Mouse (Mus musculus) lung, postnatal 4 days (tissue): ENCODE measurements around the gene Dact1.
A peak's percentile ranks its signal among the peaks of the same experiment; 100 is the strongest.

Experiments used
- DNase-seq, 2 experiments: peaks; one replicate each; pipeline ENCODE4 v3.0.0; 2021

The Dact1 gene

DNA sequence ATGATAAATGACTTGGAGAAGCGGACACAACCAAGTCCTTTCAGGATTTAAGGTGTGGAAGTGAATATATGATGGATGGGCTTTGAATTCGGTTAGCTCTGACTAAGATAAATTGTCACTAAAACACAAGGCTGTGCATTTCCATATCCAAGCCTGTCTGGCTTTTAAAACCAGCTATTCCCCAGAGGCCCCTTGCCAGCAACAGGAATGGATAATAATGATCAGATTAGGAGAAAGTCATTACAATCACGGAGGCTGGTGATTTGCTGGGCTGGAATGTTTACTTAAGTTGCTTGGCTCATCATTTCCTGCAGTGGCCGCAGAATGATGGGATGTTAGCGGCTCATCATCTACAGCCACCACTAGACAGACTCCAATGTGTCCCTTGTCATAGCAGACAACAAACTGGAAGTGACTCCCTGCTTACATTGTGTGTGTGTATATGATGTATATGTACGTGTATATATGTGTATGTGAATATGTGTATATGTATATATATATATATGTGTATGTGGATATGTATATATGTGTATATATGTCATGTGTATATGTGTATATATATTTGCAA is 28.3 kb downstream of the Dact1 start:
- DNase-seq: no peak

DNA sequence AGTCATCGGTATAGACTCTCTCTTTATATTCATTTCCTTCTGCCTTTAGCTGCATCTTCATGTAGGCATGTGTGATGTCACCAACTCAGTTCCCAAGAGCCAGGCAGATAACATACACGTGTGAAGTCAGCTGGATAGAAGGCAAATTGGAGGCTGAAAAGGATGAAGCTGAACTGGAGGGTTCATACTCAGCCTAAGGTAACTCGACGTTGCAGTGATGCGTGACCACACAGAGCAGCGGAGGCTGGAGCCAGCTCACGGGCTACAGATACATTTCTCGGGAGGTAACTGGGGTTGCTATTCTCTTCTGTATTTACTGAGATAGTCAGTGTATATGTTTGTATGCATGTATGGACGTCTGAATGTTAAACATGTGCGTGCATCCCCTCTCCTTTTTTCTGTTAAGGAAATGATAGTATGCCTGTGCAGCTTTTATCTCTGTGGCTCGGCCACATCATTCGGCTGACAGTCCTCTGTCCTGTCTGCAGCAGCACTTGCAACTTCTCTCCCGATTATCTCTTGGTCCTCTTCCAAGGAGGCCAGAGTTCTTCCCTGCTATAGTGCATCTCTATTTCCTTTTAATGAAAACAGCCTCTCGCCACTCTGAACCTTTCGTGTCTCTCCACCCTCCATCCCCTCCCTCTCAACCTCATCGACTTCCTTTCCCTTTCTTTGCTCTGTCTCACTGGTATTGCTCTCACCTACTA is 29.6 kb downstream of the Dact1 start:
- DNase-seq: no peak

DNA sequence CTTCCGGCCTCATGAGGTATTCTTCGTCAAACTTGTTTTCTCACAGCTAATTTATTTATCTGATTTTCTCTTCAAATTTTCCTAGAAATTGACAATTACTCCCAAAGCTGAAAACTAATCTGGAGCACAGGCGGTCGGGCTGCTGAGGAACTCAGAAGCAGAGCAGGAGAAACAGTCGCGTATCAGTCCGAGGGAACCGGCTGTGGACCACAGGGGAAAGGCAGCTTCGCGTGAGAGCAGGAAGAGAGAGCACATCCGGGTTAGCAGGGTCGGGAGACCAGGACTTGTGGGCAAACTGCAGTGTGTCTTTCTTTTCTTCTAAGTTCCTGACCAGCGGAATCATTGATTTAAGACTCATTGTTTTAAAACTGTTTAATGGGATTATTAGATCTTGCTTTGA is 32.7 kb downstream of the Dact1 start:
- DNase-seq: peak; percentile 45 to 55

DNA sequence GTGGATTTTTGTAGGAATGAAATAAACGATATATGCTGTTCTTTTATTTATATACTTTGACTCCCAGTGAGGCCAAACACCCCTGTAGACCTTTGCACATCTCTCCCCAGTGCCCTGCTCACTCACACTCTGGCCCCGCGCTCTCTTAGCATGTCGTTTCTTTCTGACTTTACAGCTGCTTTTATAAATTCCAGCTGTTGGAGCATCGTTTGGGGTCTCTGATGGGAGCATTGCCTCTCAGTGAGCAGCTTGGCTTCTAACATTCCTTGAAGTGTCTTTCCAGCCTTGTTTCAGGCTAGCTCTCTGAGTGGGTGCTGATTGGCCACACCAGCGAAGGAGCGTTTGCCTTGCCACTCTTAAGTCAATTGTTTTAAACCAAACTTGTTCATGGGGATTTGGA is 35.8 kb downstream of the Dact1 start:
- no peak for DNase-seq

DNA sequence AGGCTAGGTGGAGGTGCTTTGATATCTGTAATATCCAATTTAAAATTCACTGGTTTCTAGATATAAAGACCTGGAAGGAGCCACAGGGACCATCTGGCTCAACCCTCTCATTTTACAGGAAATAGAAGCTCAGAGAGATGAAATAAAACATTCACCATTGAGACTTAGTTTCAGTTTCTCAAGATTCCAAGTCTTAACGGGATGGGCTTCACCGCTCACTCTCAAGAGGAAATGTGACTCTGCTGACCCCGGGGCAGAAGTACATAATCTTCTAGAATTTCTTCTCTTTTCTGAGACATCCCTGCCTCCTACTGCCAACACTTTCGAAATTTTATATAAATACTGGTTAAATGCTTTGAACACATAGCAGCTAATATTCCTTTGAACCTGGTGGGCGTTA is 36.4 kb downstream of the Dact1 start:
- no peak for DNase-seq

DNA sequence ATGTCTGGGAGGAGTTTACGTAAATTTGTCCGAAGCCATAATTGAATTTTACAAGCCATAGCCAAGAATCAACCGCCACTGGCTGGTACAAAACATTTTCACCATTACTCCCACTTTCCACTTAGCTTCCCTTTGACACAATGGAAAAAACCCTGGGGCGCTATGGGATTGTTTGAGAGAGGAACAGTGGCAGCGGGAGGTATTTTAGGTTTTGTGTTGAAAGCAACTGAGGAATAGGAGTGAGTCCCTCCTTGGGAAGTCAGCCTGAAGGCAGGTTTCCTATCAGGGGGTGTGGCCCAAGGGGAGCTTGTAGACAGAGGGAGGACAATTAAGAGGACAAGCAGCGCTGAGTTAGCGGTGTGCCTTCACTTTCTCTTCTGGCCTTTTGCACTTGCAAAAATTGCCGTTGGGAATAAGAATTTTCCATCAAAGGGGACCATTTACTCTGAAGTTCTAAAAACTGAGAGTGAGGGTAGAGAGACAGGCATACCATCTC is 38.8 kb downstream of the Dact1 start:
- no peak for DNase-seq

DNA sequence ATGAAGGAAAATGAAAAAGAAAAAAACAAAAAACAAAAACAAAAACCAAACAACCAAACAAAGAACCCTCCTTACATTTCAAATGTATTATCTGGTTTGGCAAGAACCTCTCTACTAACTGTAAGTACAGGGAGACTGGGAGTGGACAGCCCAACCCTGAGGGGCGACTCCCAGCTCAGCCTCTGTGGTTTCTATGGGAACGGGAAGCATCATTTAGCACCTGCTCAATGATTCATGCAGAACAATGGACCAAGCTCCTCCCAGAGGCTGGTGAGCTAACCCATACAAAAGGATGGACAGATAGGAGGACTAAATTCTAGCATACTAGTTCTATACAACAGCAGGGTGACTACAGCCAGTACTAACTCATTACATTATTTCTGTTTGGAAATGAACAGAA is 40.4 kb downstream of the Dact1 start:
- DNase-seq: no peak

DNA sequence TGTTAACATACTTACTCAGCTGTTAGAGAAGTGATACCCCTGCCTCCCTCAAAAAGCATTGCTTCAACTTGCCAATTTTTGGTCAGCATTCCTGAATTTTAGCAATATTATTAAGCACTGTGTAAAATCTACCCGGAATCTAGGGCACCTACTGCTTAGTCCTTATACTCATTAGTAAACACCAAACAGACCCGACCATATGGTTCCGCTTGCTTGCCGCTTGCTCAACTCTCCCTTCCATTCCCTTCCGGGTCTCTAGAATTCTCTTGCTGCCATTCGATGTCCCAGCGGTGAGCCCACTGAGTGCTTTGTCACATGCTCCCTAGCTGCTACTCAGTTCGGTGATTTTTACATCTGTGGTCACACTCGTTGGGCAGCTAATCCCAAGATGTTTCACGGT is 45.0 kb downstream of the Dact1 start:
- no peak for DNase-seq

DNA sequence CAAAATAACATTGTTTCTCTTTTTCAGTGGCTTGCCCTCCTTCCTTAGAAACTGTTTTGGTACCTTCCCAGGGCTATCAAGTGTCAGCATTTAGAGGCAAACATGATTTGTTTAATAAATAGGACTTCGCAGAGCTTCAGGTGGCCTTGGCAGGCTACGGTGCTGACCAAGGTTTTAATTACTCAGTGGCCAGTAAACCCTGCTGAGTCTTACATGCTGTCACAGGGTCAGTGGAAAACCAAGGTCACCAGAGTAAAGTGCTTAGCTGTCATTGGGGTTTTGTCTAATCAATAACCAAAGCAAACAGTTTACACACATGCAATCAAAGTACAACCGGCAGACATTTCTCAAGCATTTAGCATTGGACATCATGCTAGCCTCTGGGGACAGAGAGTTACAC is 45.4 kb downstream of the Dact1 start:
- DNase-seq: no peak

DNA sequence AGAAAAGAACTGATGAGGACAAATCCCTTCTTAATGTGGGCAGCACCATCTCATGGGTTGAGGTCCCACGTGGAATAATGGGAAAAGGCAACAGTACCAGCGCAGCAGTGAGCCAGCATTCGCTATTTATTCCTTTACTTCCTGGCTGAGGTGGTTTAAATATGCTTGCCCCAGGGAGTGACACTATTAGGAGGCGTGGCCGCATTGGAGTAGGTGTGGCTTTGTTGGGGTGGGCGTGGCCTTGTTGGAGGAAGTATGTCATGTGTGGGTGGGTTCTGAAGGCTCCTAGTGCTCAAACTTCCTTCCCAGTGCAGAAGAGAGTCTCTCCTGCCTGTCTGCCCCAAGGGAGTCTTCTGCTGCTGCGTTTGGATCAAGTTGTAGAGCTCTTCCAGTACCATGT is 51.9 kb downstream of the Dact1 start:
- DNase-seq: no peak

DNA sequence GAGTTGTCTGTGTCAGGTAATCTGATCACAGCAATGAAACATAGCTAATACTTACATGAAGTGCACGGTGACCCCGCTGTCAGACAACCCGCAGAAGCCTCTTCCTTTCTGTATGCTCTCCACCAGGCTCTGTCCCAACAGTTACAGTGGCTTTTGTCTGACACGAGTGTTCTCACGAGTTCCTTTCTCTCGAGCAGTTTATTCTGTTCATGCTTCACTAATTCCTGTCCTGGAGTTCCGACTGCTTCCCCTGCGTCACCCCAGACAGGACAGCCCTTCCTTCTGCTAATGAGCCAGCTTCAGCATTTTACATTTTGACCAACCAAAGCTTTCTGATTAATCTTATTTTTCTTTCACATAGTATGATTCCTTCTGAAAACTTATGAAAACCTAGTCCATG is 52.7 kb downstream of the Dact1 start:
- no peak for DNase-seq

DNA sequence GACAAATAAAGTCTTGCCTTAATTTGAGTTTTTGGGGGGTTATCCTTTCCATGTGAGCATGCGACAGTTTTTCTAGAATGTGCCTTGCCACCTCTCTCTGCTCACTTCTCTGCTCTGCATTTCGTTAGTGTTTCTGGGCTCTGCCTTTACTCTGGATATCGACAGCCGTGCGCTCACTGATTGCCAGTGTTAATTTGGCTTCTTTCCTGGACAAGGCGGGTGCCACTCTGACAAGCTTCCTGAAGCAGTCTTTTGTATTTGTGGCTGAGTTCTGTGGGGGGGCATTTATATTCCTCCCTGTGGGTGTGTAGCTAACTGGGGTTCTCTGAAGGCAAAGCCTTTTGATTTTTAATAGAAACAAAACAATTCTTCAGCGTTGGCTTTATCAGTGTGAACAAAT is 54.4 kb downstream of the Dact1 start:
- no peak for DNase-seq

DNA sequence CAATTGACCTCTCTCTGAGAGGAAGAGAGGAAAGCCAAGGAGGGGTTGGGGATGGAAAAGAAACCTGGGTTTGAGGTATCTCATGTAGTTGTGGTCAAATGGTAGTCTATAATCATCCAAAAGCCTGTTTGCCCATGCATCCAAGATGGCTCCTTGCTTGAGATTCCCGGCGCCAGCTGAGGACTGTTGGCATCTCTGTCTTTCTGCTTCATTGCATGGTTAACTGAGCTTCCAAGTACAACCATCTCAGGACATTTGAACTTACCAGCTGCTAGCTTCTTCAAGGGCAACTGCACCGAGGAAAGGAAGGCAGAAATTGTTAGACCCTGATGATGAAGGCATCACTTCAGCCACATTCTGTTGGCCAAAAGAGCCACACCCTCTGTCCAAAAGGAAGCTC is 54.8 kb downstream of the Dact1 start:
- DNase-seq: no peak

DNA sequence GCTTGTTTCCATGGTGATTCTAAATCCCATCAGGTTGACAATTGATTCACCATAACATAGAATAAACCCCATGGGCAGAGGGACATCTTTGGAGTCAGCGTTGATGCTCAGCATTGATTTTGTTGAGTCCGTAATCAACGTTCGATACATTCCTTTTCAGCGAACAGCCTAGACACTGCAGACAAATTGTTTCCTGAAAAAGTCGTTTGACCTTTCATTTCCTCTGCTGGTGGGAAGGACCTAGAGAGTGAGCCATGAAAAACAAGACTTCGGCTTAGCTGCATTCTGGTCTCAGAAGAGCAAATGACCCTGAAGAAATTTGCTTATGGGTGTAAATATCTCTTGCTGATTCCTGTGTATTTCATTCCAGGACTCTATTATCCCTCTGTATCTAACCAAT is 55.5 kb downstream of the Dact1 start:
- DNase-seq: no peak

DNA sequence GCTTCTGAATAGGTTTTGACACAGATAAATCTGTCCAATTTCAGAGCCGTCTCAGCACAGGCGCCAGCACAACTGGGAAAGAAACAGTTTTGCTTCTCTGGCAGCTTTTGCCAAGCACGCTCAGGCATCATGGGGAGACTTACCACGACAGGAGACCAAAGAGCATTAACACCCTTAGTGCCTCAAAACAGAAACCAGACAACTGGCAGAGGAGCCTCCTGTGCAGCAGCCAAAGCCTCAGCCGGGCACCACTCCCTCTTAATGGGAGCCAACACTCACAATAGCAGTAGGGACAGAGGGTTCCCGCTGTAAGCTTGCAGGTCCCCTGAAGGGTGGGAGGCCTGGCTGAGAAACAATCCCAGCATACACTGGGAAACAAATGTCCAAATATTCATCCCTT is 56.5 kb downstream of the Dact1 start:
- no peak for DNase-seq

DNA sequence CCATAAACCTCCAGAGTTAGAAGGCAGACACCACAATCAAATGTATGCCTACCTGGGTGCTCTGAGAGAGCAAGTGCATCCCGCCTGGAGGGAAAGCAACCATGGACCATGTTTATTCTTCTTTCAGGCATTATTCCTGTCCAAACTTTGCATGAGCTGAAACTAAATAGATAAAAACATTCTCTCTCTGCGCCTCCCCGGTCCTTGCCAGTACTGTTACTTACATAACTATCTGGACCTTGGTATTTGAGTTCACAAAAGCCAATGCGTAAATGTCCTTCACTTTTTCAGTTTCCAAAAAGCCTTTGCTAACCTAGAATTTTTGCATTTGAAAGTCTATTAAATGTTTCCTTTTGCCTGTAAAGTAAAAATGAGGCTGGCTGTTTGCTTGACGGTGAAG is 58.9 kb downstream of the Dact1 start:
- DNase-seq: no peak
